Mouse (Mus musculus): ENCODE measurements around the gene Ppia. TPM values are rescaled to one million over a fixed set of nuclear protein-coding genes. Genes with fewer than 3 reads are reported as not detected.
A peak's percentile ranks its signal among the peaks of the same experiment; 100 is the strongest.

Gene Ppia
- total and polyA plus RNA-seq, 2 experiments = 472 to 1,424 TPM

GRCm38 (mm10) chr11:6389483-6389921 lies 25.7 kb upstream of the Ppia start:
- no peaks in the 10 kb centered on the region for H3K36me3 ChIP-seq (ENCODE audit: control insufficient read depth, insufficient read depth, low read length)
- peak overlapping the region; percentile 99 for H3K4me3 ChIP-seq (ENCODE audit: insufficient read depth, low read depth, low read length)
- peak overlapping the region; percentile 61 for H3K27ac ChIP-seq (replicated peaks; ENCODE audit: insufficient read depth, low read depth, low read length)
- no peak for TF ChIP-seq POLR2A (IDR thresholded peaks at IDR 0.05; ENCODE audit: extremely low read depth, insufficient read depth, low read length)
- no peak for TF ChIP-seq CTCF (IDR thresholded peaks at IDR 0.05; ENCODE audit: low read depth, low read length)
- peaks cover 29% of the 10 kb centered on the region; the same call in 1 of the 2 replicates for H3K79me2 ChIP-seq (ENCODE audit: control insufficient read depth, insufficient read depth, low read length)
- no peaks in the 10 kb centered on the region for H3K27me3 ChIP-seq (ENCODE audit: control insufficient read depth, insufficient read depth, low read length)
- DNase-seq (ENCODE audit: extremely low read depth, low read depth, low spot score) = no peak
- H3K4me1 ChIP-seq (ENCODE audit: control insufficient read depth, insufficient read depth, low read length) = peaks cover 11% of the 10 kb centered on the region
- H3K9ac ChIP-seq (ENCODE audit: low read depth, low read length) = peak overlapping the region; percentile 96
- WGBS = 1% methylated on average over 34 of the region's 43 CpGs

- Histone ChIP-seq H3K27ac (replicated peaks; ENCODE audit: insufficient read depth, low read depth, low read length) (no peak overlapping the region), H3K4me3 (ENCODE audit: insufficient read depth, low read depth, low read length) (no peak overlapping the region), H3K27me3 (ENCODE audit: control insufficient read depth, insufficient read depth, low read length) (no peaks in the 10 kb centered on the region), H3K9ac (ENCODE audit: low read depth, low read length) (peak overlapping the region; percentile 23; the same call in 1 of the 2 replicates), H3K4me1 (ENCODE audit: control insufficient read depth, insufficient read depth, low read length) (peaks cover 11% of the 10 kb centered on the region), H3K79me2 (ENCODE audit: control insufficient read depth, insufficient read depth, low read length) (peaks cover 29% of the 10 kb centered on the region; the same call in 1 of the 2 replicates), H3K36me3 (ENCODE audit: control insufficient read depth, insufficient read depth, low read length) (no peaks in the 10 kb centered on the region)
- TF ChIP-seq POLR2A (IDR thresholded peaks at IDR 0.05; ENCODE audit: extremely low read depth, insufficient read depth, low read length) = no peak
- no peak for TF ChIP-seq CTCF (IDR thresholded peaks at IDR 0.05; ENCODE audit: low read depth, low read length)
- DNase-seq (ENCODE audit: extremely low read depth, low read depth, low spot score) = no peak
- WGBS = 90% methylated on average over 8 of the region's 8 CpGs
Measured at GRCm38 (mm10) chr11:6390376-6391053, 24.7 kb upstream of the Ppia start.

- H3K4me1 ChIP-seq (ENCODE audit: control insufficient read depth, insufficient read depth, low read length) = peaks cover 11% of the 10 kb centered on the region
- peaks cover 29% of the 10 kb centered on the region; the same call in 1 of the 2 replicates for H3K79me2 ChIP-seq (ENCODE audit: control insufficient read depth, insufficient read depth, low read length)
- no peak overlapping the region for H3K27ac ChIP-seq (replicated peaks; ENCODE audit: insufficient read depth, low read depth, low read length)
- WGBS = 79% methylated on average over 8 of the region's 8 CpGs
- H3K4me3 ChIP-seq (ENCODE audit: insufficient read depth, low read depth, low read length) = no peak overlapping the region
- TF ChIP-seq POLR2A (IDR thresholded peaks at IDR 0.05; ENCODE audit: extremely low read depth, insufficient read depth, low read length) (no peak), CTCF (IDR thresholded peaks at IDR 0.05; ENCODE audit: low read depth, low read length) (no peak)
- no peak overlapping the region for H3K9ac ChIP-seq (ENCODE audit: low read depth, low read length)
- no peaks in the 10 kb centered on the region for H3K27me3 ChIP-seq (ENCODE audit: control insufficient read depth, insufficient read depth, low read length)
- DNase-seq (ENCODE audit: extremely low read depth, low read depth, low spot score) = no peak
- H3K36me3 ChIP-seq (ENCODE audit: control insufficient read depth, insufficient read depth, low read length) = no peaks in the 10 kb centered on the region
Measured at GRCm38 (mm10) chr11:6391516-6392276, 23.5 kb upstream of the Ppia start.

GRCm38 (mm10) chr11:6392857-6393256 lies 22.4 kb upstream of the Ppia start:
- Histone ChIP-seq H3K9ac (ENCODE audit: low read depth, low read length) (no peak overlapping the region), H3K27ac (replicated peaks; ENCODE audit: insufficient read depth, low read depth, low read length) (no peak overlapping the region), H3K4me1 (ENCODE audit: control insufficient read depth, insufficient read depth, low read length) (peaks cover 11% of the 10 kb centered on the region), H3K79me2 (ENCODE audit: control insufficient read depth, insufficient read depth, low read length) (peaks cover 29% of the 10 kb centered on the region; the same call in 1 of the 2 replicates), H3K36me3 (ENCODE audit: control insufficient read depth, insufficient read depth, low read length) (peaks cover 2% of the 10 kb centered on the region; the same call in 1 of the 2 replicates), H3K27me3 (ENCODE audit: control insufficient read depth, insufficient read depth, low read length) (no peaks in the 10 kb centered on the region), H3K4me3 (ENCODE audit: insufficient read depth, low read depth, low read length) (no peak overlapping the region)
- 73% methylated on average over 6 of the region's 6 CpGs for WGBS
- TF ChIP-seq POLR2A (IDR thresholded peaks at IDR 0.05; ENCODE audit: extremely low read depth, insufficient read depth, low read length) (no peak), CTCF (IDR thresholded peaks at IDR 0.05; ENCODE audit: low read depth, low read length) (no peak)
- DNase-seq (ENCODE audit: extremely low read depth, low read depth, low spot score) = no peak

- 72% methylated on average over 1 of the region's 1 CpGs for WGBS
- peaks cover 11% of the 10 kb centered on the region for H3K4me1 ChIP-seq (ENCODE audit: control insufficient read depth, insufficient read depth, low read length)
- H3K4me3 ChIP-seq (ENCODE audit: insufficient read depth, low read depth, low read length) = no peak overlapping the region
- H3K79me2 ChIP-seq (ENCODE audit: control insufficient read depth, insufficient read depth, low read length) = peaks cover 29% of the 10 kb centered on the region; the same call in 1 of the 2 replicates
- TF ChIP-seq CTCF (IDR thresholded peaks at IDR 0.05; ENCODE audit: low read depth, low read length) = no peak
- TF ChIP-seq POLR2A (IDR thresholded peaks at IDR 0.05; ENCODE audit: extremely low read depth, insufficient read depth, low read length) = no peak
- H3K27ac ChIP-seq (replicated peaks; ENCODE audit: insufficient read depth, low read depth, low read length) = no peak overlapping the region
- no peaks in the 10 kb centered on the region for H3K27me3 ChIP-seq (ENCODE audit: control insufficient read depth, insufficient read depth, low read length)
- H3K36me3 ChIP-seq (ENCODE audit: control insufficient read depth, insufficient read depth, low read length) = peaks cover 2% of the 10 kb centered on the region; the same call in 1 of the 2 replicates
- H3K9ac ChIP-seq (ENCODE audit: low read depth, low read length) = no peak overlapping the region
- no peak for DNase-seq (ENCODE audit: extremely low read depth, low read depth, low spot score)
Measured at GRCm38 (mm10) chr11:6393866-6394265, 21.4 kb upstream of the Ppia start.
